Mouse (Mus musculus): ENCODE measurements around the gene Gm45837. TPM values are rescaled to one million over a fixed set of nuclear protein-coding genes. Genes with fewer than 3 reads are reported as not detected.

Gm45837 gene
- total RNA-seq, 2 experiments from 2014 or later = not detected

- DNase-seq (ENCODE audit: low spot score in 2 of 2) = no peak
These were observed 76.4 kb downstream of the Gm45837 start for GRCm38 (mm10) chr7:101487102-101487501.

GRCm38 (mm10) chr7:101490952-101491351, 80.3 kb downstream of the Gm45837 start:
- DNase-seq (ENCODE audit: low spot score in 2 of 2) = no peak

GRCm38 (mm10) chr7:101498385-101498784, 87.7 kb downstream of the Gm45837 start:
- DNase-seq (ENCODE audit: low spot score in 2 of 2) = no peak

GRCm38 (mm10) chr7:101499251-101499650, 88.6 kb downstream of the Gm45837 start:
- DNase-seq (ENCODE audit: low spot score in 2 of 2) = no peak

GRCm38 (mm10) chr7:101499701-101500100, 89.0 kb downstream of the Gm45837 start:
- DNase-seq (ENCODE audit: low spot score in 2 of 2) = no peak

- no peak for DNase-seq (ENCODE audit: low spot score in 2 of 2)
These were observed 90.5 kb downstream of the Gm45837 start for GRCm38 (mm10) chr7:101501236-101501635.

GRCm38 (mm10) chr7:101501675-101502074, 91.0 kb downstream of the Gm45837 start:
- DNase-seq (ENCODE audit: low spot score in 2 of 2) = no peak

GRCm38 (mm10) chr7:101503351-101503750, 92.7 kb downstream of the Gm45837 start:
- peak in 1 of 2 experiments; percentile 57 for DNase-seq (ENCODE audit: low spot score in 2 of 2)

GRCm38 (mm10) chr7:101503803-101504202, 93.1 kb downstream of the Gm45837 start:
- DNase-seq (ENCODE audit: low spot score in 2 of 2) = no peak

GRCm38 (mm10) chr7:101504507-101504906, 93.8 kb downstream of the Gm45837 start:
- peak in 1 of 2 experiments; percentile 27 for DNase-seq (ENCODE audit: low spot score in 2 of 2)

GRCm38 (mm10) chr7:101509212-101509611, 98.5 kb downstream of the Gm45837 start:
- DNase-seq (ENCODE audit: low spot score in 2 of 2) = no peak

- DNase-seq (ENCODE audit: low spot score in 2 of 2) = no peak
These were observed 103.0 kb downstream of the Gm45837 start for GRCm38 (mm10) chr7:101513655-101514054.

- no peak for DNase-seq (ENCODE audit: low spot score in 2 of 2)
These were observed 104.1 kb downstream of the Gm45837 start for GRCm38 (mm10) chr7:101514768-101515167.

- no peak for DNase-seq (ENCODE audit: low spot score in 2 of 2)
These were observed 104.6 kb downstream of the Gm45837 start for GRCm38 (mm10) chr7:101515295-101515694.

- no peak for DNase-seq (ENCODE audit: low spot score in 2 of 2)
These were observed 105.8 kb downstream of the Gm45837 start for GRCm38 (mm10) chr7:101516460-101516859.

GRCm38 (mm10) chr7:101521696-101522095, 111.0 kb downstream of the Gm45837 start:
- DNase-seq (ENCODE audit: low spot score in 2 of 2) = no peak

- no peak for DNase-seq (ENCODE audit: low spot score in 2 of 2)
These were observed 112.5 kb downstream of the Gm45837 start for GRCm38 (mm10) chr7:101523205-101523604.

GRCm38 (mm10) chr7:101526484-101526883, 115.8 kb downstream of the Gm45837 start:
- no peak for DNase-seq (ENCODE audit: low spot score in 2 of 2)

- DNase-seq (ENCODE audit: low spot score in 2 of 2) = no peak
These were observed 123.7 kb downstream of the Gm45837 start for GRCm38 (mm10) chr7:101534428-101534827.

GRCm38 (mm10) chr7:101535102-101535501, 124.4 kb downstream of the Gm45837 start:
- DNase-seq (ENCODE audit: low spot score in 2 of 2) = no peak

- DNase-seq (ENCODE audit: low spot score in 2 of 2) = no peak
These were observed 124.8 kb downstream of the Gm45837 start for GRCm38 (mm10) chr7:101535517-101535916.

- no peak for DNase-seq (ENCODE audit: low spot score in 2 of 2)
These were observed 126.9 kb downstream of the Gm45837 start for GRCm38 (mm10) chr7:101537541-101537940.

- peak in 1 of 2 experiments; percentile 22 for DNase-seq (ENCODE audit: low spot score in 2 of 2)
These were observed 127.7 kb downstream of the Gm45837 start for GRCm38 (mm10) chr7:101538141-101538933.

Measured in gastrocnemius, postnatal 4 days (tissue).